Mouse (Mus musculus) lung, embryonic 15.5 days (tissue): ENCODE results near the gene Wdr78. TPM values are rescaled to one million over a fixed set of nuclear protein-coding genes. Genes with fewer than 3 reads are reported as not detected.

Source experiments
- ATAC-seq: fragments of 200-750 bp; cut with Nextera tagmentation; 2 replicates; pipeline ENCODE4 v1.8.0; 2017; ENCODE audit warnings: moderate number of reproducible peaks, borderline replicate concordance; ENCODE audit not compliant: low FRiP score, low TSS enrichment; ENCODE audit errors: extremely low read depth
- H3K27ac ChIP-seq: fragments of 300-500 bp; sonication (generic); 2 replicates; pipeline ENCODE4 v1.5.1; 2015; ENCODE audit warnings: moderate library complexity, mild to moderate bottlenecking, inconsistent platforms
- H3K27me3 ChIP-seq: fragments of 300-500 bp; sonication (generic); 2 replicates; pipeline ENCODE4 v1.6.1; 2015; ENCODE audit warnings: inconsistent platforms
- H3K36me3 ChIP-seq: fragments of 300-500 bp; sonication (generic); 2 replicates; pipeline ENCODE4 v1.6.1; 2015; ENCODE audit warnings: inconsistent platforms
- H3K4me1 ChIP-seq: fragments of 300-500 bp; sonication (generic); 2 replicates; pipeline ENCODE4 v1.6.1; 2015; ENCODE audit warnings: inconsistent platforms
- H3K4me2 ChIP-seq: fragments of 300-500 bp; sonication (generic); 2 replicates; pipeline ENCODE4 v1.6.1; 2015; ENCODE audit warnings: inconsistent platforms, mild to moderate bottlenecking, moderate library complexity
- H3K4me3 ChIP-seq: fragments of 300-500 bp; sonication (generic); 2 replicates; pipeline ENCODE4 v1.5.1; 2015; ENCODE audit warnings: mild to moderate bottlenecking, inconsistent platforms
- H3K9ac ChIP-seq: fragments of 300-500 bp; sonication (generic); 2 replicates; pipeline ENCODE4 v1.6.1; 2015; ENCODE audit warnings: inconsistent platforms
- H3K9me3 ChIP-seq: fragments of 300-500 bp; sonication (generic); 2 replicates; pipeline ENCODE4 v1.6.1; 2016; ENCODE audit warnings: inconsistent platforms
- WGBS: fragments of 180-500 bp; shearing (Covaris S2); methylation state at CpG from one replicate; pipeline ENCODE4 v1.1.7; 2015; 5-methylcytosine and 5-hydroxymethylcytosine counted together
- polyA plus RNA-seq: library from polyadenylated mRNA; unstranded; fragments of >200 nt; fragmentation: Nextera tagmentation; extraction: Ambion mirVana; gene quantifications from 2 replicates; pipeline ENCODE4 v1.2.1, GENCODE M21; 2015

The Wdr78 gene
- polyA plus RNA-seq, 1 experiment from 2014 or later = 5.0 TPM

- H3K27ac ChIP-seq = peak overlapping the region; percentile 98
- no peaks in the 10 kb centered on the region for H3K9me3 ChIP-seq
- H3K9ac ChIP-seq = peak overlapping the region; percentile 92
- H3K4me1 ChIP-seq = peaks cover 36% of the 10 kb centered on the region
- peaks cover 5% of the 10 kb centered on the region; the same call in 1 of the 2 replicates for H3K36me3 ChIP-seq
- WGBS = under 1% methylated on average over 75 of the region's 111 CpGs
- H3K4me2 ChIP-seq = peak overlapping the region; percentile 67
- H3K27me3 ChIP-seq = no peaks in the 10 kb centered on the region
- ATAC-seq = peak; percentile 70
- peak overlapping the region; percentile 95 for H3K4me3 ChIP-seq
These were observed 5.1 kb upstream of the Wdr78 start for GRCm38 (mm10) chr4:103119229-103120027.

DNA sequence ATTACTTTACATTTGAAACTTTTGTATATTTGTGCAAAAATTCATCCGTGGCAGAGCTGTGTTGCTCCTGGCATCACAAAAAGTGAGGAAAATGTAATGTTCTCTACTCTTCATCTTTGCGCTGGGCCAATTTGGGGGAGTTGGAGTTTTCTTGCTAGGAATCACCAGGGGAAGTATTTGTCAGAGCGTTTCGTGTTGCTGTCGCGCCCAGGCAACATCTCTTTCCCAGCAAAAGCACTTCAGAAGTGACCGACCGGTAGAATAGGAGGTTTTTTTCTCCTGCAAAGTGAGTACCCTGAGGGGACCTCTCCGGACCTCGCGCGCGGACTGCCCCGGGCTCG is 4.5 kb upstream of the Wdr78 start:
- no peak for ATAC-seq
- no peaks in the 10 kb centered on the region for H3K27me3 ChIP-seq
- H3K9ac ChIP-seq = peak overlapping the region; percentile 92
- peaks cover 5% of the 10 kb centered on the region; the same call in 1 of the 2 replicates for H3K36me3 ChIP-seq
- H3K9me3 ChIP-seq = no peaks in the 10 kb centered on the region
- peak overlapping the region; percentile 95 for H3K4me3 ChIP-seq
- H3K4me1 ChIP-seq = peaks cover 36% of the 10 kb centered on the region
- peak overlapping the region; percentile 67 for H3K4me2 ChIP-seq
- WGBS = under 1% methylated on average over 15 of the region's 15 CpGs
- H3K27ac ChIP-seq = peak overlapping the region; percentile 98

- no peaks in the 10 kb centered on the region for H3K27me3 ChIP-seq
- H3K4me1 ChIP-seq = peaks cover 27% of the 10 kb centered on the region
- H3K9ac ChIP-seq = peak overlapping the region; percentile 70
- peak overlapping the region; percentile 67 for H3K4me2 ChIP-seq
- ATAC-seq = no peak
- H3K4me3 ChIP-seq = peak overlapping the region; percentile 84
- H3K36me3 ChIP-seq = peaks cover 5% of the 10 kb centered on the region; the same call in 1 of the 2 replicates
- H3K9me3 ChIP-seq = no peaks in the 10 kb centered on the region
- 5% methylated on average over 11 of the region's 11 CpGs for WGBS
- peak overlapping the region; percentile 99; the same call in 1 of the 2 replicates for H3K27ac ChIP-seq
These were observed 953 bp downstream of the Wdr78 start for GRCm38 (mm10) chr4:103113402-103113801.

DNA sequence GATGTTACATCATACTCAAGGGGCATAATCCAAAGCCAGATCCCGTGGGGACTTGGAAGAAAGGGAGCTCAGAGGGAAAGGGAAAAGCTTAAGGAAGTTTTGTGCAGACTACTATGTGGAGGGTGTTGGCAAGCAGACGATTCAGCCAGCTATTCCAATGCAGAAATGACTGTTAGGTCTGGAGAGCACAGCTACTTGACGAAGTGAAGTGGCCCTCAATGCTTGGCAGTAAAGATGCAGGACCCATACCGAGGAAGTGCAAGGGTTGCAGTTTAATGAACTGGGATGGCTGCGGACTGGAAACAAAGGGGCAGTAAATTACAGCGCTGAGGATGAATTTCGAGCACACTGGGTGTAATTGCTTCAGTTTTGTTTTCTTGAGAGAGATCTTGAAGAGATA is 1.7 kb downstream of the Wdr78 start:
- Histone ChIP-seq H3K4me3 (peak overlapping the region; percentile 84), H3K9me3 (no peaks in the 10 kb centered on the region), H3K4me2 (peak overlapping the region; percentile 67), H3K4me1 (peaks cover 27% of the 10 kb centered on the region), H3K27me3 (no peaks in the 10 kb centered on the region), H3K9ac (0 out of 2 replicates have a peak overlapping the region, but pooled peaks have one; percentile 70), H3K36me3 (peaks cover 5% of the 10 kb centered on the region; the same call in 1 of the 2 replicates), H3K27ac (peak overlapping the region; percentile 41)
- no peak for ATAC-seq
- 42% methylated on average over 7 of the region's 7 CpGs for WGBS

GRCm38 (mm10) chr4:103098532-103098931 is 15.8 kb downstream of the Wdr78 start:
- no peak for ATAC-seq
- H3K4me1 ChIP-seq = no peaks in the 10 kb centered on the region
- H3K9ac ChIP-seq = no peak overlapping the region
- no peaks in the 10 kb centered on the region for H3K36me3 ChIP-seq
- WGBS = 83% methylated on average over 5 of the region's 5 CpGs
- H3K4me2 ChIP-seq = no peak overlapping the region
- no peaks in the 10 kb centered on the region for H3K9me3 ChIP-seq
- no peaks in the 10 kb centered on the region for H3K27me3 ChIP-seq
- no peak overlapping the region for H3K27ac ChIP-seq
- no peak overlapping the region for H3K4me3 ChIP-seq

GRCm38 (mm10) chr4:103095921-103096320 is 18.4 kb downstream of the Wdr78 start:
- Histone ChIP-seq H3K4me2 (no peak overlapping the region), H3K27me3 (no peaks in the 10 kb centered on the region), H3K27ac (no peak overlapping the region), H3K36me3 (no peaks in the 10 kb centered on the region), H3K9me3 (no peaks in the 10 kb centered on the region), H3K4me1 (no peaks in the 10 kb centered on the region), H3K4me3 (no peak overlapping the region), H3K9ac (no peak overlapping the region)
- ATAC-seq = no peak
- WGBS = 85% methylated on average over 8 of the region's 8 CpGs

GRCm38 (mm10) chr4:103085237-103085636 is 29.1 kb downstream of the Wdr78 start:
- H3K4me3 ChIP-seq = no peak overlapping the region
- H3K27me3 ChIP-seq = no peaks in the 10 kb centered on the region
- no peak overlapping the region for H3K9ac ChIP-seq
- H3K36me3 ChIP-seq = no peaks in the 10 kb centered on the region
- no peak overlapping the region for H3K4me2 ChIP-seq
- no peak for ATAC-seq
- H3K9me3 ChIP-seq = no peaks in the 10 kb centered on the region
- H3K4me1 ChIP-seq = no peaks in the 10 kb centered on the region
- H3K27ac ChIP-seq = no peak overlapping the region
- 85% methylated on average over 5 of the region's 5 CpGs for WGBS

- Histone ChIP-seq H3K36me3 (no peaks in the 10 kb centered on the region), H3K4me1 (no peaks in the 10 kb centered on the region), H3K4me2 (no peak overlapping the region), H3K4me3 (no peak overlapping the region), H3K27ac (no peak overlapping the region), H3K9me3 (no peaks in the 10 kb centered on the region), H3K9ac (no peak overlapping the region), H3K27me3 (no peaks in the 10 kb centered on the region)
- ATAC-seq = no peak
- 71% methylated on average over 3 of the region's 3 CpGs for WGBS
These were observed 43.7 kb downstream of the Wdr78 start for GRCm38 (mm10) chr4:103070631-103071030.

DNA sequence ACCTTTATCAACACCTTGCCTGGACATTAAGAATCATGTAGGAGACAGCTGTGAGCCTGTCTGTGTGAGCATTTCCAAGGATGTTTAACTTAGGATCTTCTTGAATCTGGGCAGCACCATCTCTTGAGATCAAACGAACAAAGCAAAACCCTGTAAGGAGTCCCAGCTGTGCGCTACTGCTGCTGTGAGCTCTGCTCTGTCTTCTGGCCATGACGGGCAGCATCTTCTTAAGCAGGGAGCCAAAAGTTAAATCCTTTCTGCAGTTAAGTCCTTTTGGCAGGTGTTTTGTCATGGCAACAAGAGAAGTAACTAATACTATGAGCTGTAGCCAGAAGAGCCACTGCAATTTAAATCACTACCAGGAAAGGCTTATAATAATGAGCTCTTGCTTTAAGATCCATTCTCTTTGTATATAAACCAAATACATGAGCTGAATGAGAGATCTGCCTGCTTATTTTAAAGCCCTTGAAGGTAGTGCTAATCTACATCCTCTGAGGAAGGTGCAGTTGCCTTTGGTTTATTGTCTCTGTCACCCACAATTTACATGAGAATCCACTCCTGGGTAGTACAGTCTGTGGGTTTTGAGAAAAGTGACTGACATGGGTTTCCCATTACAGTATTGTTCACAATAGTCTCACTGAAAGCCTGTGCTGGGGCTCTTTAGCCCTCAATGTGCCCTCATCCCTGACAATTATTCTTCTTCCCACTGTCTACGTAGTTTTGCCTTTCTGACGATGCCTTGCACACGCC is 46.3 kb downstream of the Wdr78 start:
- Histone ChIP-seq H3K4me2 (no peak overlapping the region), H3K27me3 (no peaks in the 10 kb centered on the region), H3K4me3 (no peak overlapping the region), H3K36me3 (no peaks in the 10 kb centered on the region), H3K4me1 (no peaks in the 10 kb centered on the region), H3K9ac (no peak overlapping the region), H3K27ac (no peak overlapping the region), H3K9me3 (no peaks in the 10 kb centered on the region)
- no peak for ATAC-seq
- 76% methylated on average over 6 of the region's 6 CpGs for WGBS

DNA sequence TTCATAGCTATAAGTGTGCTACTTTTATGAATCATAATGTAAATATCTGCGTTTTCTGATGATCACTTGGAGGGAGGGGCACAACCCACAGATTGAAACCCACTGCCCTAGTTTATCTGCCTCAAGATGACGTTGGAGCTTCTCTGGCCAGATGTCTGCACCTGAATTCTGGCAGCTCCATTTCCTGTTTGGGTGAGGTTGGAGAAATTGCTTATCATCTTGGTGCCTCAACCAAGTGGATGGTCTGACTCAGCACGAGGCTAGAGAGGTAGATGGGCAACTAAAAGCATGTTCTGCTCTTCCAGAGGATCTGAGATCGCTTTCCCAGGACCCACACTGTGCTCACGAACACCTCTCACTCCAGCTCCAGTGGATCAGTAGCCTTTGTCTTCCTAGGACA is 49.4 kb downstream of the Wdr78 start:
- 60% methylated on average over 5 of the region's 5 CpGs for WGBS
- Histone ChIP-seq H3K9me3 (no peaks in the 10 kb centered on the region), H3K4me3 (no peak overlapping the region), H3K27me3 (no peaks in the 10 kb centered on the region), H3K36me3 (no peaks in the 10 kb centered on the region), H3K4me2 (no peak overlapping the region), H3K27ac (no peak overlapping the region), H3K9ac (no peak overlapping the region), H3K4me1 (no peaks in the 10 kb centered on the region)
- ATAC-seq = no peak

DNA sequence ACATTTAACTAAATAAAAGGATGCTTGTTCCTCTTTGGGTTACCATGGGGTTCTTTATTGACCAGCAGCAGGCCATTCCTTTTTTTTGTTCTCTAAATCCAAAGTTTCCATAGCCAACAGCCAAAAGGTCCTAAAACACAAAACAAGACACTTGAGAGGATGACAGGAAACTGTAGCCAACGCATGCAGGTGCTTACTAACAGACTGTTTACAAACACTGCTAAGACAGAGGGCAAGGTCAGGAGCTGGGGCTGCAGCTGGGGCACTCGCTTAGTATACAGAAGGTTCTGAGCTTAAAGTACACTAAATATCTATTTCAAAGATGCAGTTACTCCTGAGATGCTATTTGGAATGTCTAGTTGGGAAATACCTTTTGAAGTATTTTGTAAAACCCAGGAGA is 49.9 kb downstream of the Wdr78 start:
- no peak for ATAC-seq
- Histone ChIP-seq H3K4me2 (no peak overlapping the region), H3K27ac (no peak overlapping the region), H3K9me3 (no peaks in the 10 kb centered on the region), H3K4me3 (no peak overlapping the region), H3K27me3 (no peaks in the 10 kb centered on the region), H3K9ac (no peak overlapping the region), H3K36me3 (no peaks in the 10 kb centered on the region), H3K4me1 (no peaks in the 10 kb centered on the region)
- 54% methylated on average over 2 of the region's 2 CpGs for WGBS

- 81% methylated on average over 5 of the region's 5 CpGs for WGBS
- H3K27me3 ChIP-seq = no peaks in the 10 kb centered on the region
- H3K36me3 ChIP-seq = no peaks in the 10 kb centered on the region
- no peak for ATAC-seq
- no peak overlapping the region for H3K4me3 ChIP-seq
- no peak overlapping the region for H3K9ac ChIP-seq
- no peak overlapping the region for H3K27ac ChIP-seq
- H3K9me3 ChIP-seq = no peaks in the 10 kb centered on the region
- no peaks in the 10 kb centered on the region for H3K4me1 ChIP-seq
- H3K4me2 ChIP-seq = no peak overlapping the region
These were observed 57.4 kb downstream of the Wdr78 start for GRCm38 (mm10) chr4:103056909-103057308.
